Mouse (Mus musculus): ENCODE results near the gene Cfap70.

GRCm38 (mm10) chr14:20398864-20399263 lies 53.2 kb downstream of the Cfap70 start:
- peak; percentile 64 for TF ChIP-seq CTCF (IDR thresholded peaks at IDR 0.05; ENCODE audit: low read depth)
- no peak for TF ChIP-seq EP300 (optimal IDR thresholded peaks at IDR 0.05)
